Comparison of ENCODE assay signal across 14 mouse cellular contexts in genomic region chr13:92589255-92589654, GRCm38 (mm10). TPM values are rescaled to one million over a fixed set of nuclear protein-coding genes. Genes with fewer than 3 reads are reported as not detected.
DNase-seq lines count a peak whose midpoint lies in the region; ATAC-seq lines count a peak whose summit lies in the region.
"Had no signal": no experiment of that assay in that cellular context is flagged by ENCODE, and none has a peak within 500 bp of the region (broad histone marks: within the 10 kb centered on the region; RNA-seq: fewer than 3 reads in every experiment).

No protein-coding gene starts in this region.

- peak; percentile 59 for DNase-seq in adrenal gland, postnatal 10 days
- DNase-seq in adrenal gland, adult 8-10 months = no peak
- no peak for DNase-seq in hindbrain, embryonic 10.5 days (ENCODE audit: low spot score)
- DNase-seq in hindbrain, embryonic 11.5 days (ENCODE audit: low spot score) = no peak
- DNase-seq in brain, adult 2 months (ENCODE audit: low read depth, low spot score) = peak; percentile 47
- no peak for DNase-seq in right cerebral cortex, adult 2 months (ENCODE audit: low spot score in 2 of 2)
- DNase-seq in gastrocnemius, adult 8-10 months (ENCODE audit: low spot score in 2 of 2) = no peak
- DNase-seq: embryo, embryonic 11 days; thymus, postnatal 36 days had no signal

- H3K4me2 ChIP-seq in hindbrain, embryonic 11.5 days (replicated peaks; ENCODE audit: low read depth, low read length) = no peak overlapping the region
- H3K4me2 ChIP-seq in liver, embryonic 15.5 days = no peak overlapping the region

- H3K27ac ChIP-seq in hindbrain, embryonic 10.5 days = 0 out of 2 replicates have a peak overlapping the region, but pooled peaks have one; percentile 8
- no peak overlapping the region for H3K27ac ChIP-seq in hindbrain, embryonic 11.5 days (ENCODE audit: low read depth, low read length)
- peak overlapping the region; percentile 82 for H3K27ac ChIP-seq in liver, embryonic 15.5 days (replicated peaks)

- no peaks in the 10 kb centered on the region for H3K9me3 ChIP-seq in hindbrain, embryonic 10.5 days
- no peaks in the 10 kb centered on the region for H3K9me3 ChIP-seq in hindbrain, embryonic 11.5 days (ENCODE audit: control insufficient read depth, low read length)
- no peaks in the 10 kb centered on the region for H3K9me3 ChIP-seq in liver, embryonic 15.5 days (replicated peaks)
- H3K9me3 ChIP-seq: G1E had no signal

- H3K4me3 ChIP-seq in hindbrain, embryonic 10.5 days = no peak overlapping the region
- no peak overlapping the region for H3K4me3 ChIP-seq in hindbrain, embryonic 11.5 days (ENCODE audit: low read depth, low read length)
- no peak overlapping the region for H3K4me3 ChIP-seq in liver, embryonic 15.5 days (replicated peaks)

- peaks cover 29% of the 10 kb centered on the region for H3K4me1 ChIP-seq in hindbrain, embryonic 10.5 days (replicated peaks)
- H3K4me1 ChIP-seq in hindbrain, embryonic 11.5 days (replicated peaks; ENCODE audit: control insufficient read depth, insufficient read depth, low read length) = no peaks in the 10 kb centered on the region; the same call in none of the 2 replicates
- peaks cover 62% of the 10 kb centered on the region for H3K4me1 ChIP-seq in liver, embryonic 15.5 days (replicated peaks)

- no peaks in the 10 kb centered on the region for H3K27me3 ChIP-seq in hindbrain, embryonic 10.5 days (ENCODE audit: insufficient read depth, poor library complexity, severe bottlenecking)
- no peaks in the 10 kb centered on the region for H3K27me3 ChIP-seq in hindbrain, embryonic 11.5 days (ENCODE audit: control insufficient read depth, insufficient read depth, low read length)
- no peaks in the 10 kb centered on the region for H3K27me3 ChIP-seq in liver, embryonic 15.5 days

- ATAC-seq in hindbrain, embryonic 11.5 days (ENCODE audit: low FRiP score) = no peak
- no peak for ATAC-seq in liver, embryonic 15.5 days (ENCODE audit: insufficient read depth)
- ATAC-seq: hindbrain, embryonic 16.5 days had no signal

- no peaks in the 10 kb centered on the region for H3K36me3 ChIP-seq in hindbrain, embryonic 10.5 days
- no peaks in the 10 kb centered on the region for H3K36me3 ChIP-seq in hindbrain, embryonic 11.5 days (ENCODE audit: control insufficient read depth, insufficient read depth, low read length)
- H3K36me3 ChIP-seq in liver, embryonic 15.5 days (replicated peaks) = no peaks in the 10 kb centered on the region
- H3K36me3 ChIP-seq: G1E had no signal

- H3K9ac ChIP-seq in hindbrain, embryonic 11.5 days (ENCODE audit: low read depth, low read length) = no peak overlapping the region
- H3K9ac ChIP-seq in liver, embryonic 15.5 days = no peak overlapping the region

RNA-seq across cellular contexts. Expression of gene Spz1, which starts 13.3 kb away (rescaled TPM):
- not detected for total RNA-seq in adrenal gland, postnatal 10 days (2021)
- not detected for total RNA-seq in adrenal gland, adult 8-10 months (2022)
- not detected in 2 replicates for polyA plus RNA-seq in hindbrain, embryonic 10.5 days (2016; fragmentation: Nextera tagmentation; extraction: Ambion mirVana)
- not detected in 2 replicates for polyA plus RNA-seq in hindbrain, embryonic 11.5 days (2014; fragmentation: Nextera tagmentation; extraction: Ambion mirVana)
- not detected in 2 replicates for polyA plus RNA-seq in liver, embryonic 15.5 days (2015; fragmentation: Nextera tagmentation; extraction: Ambion mirVana)
- not detected for total RNA-seq in gastrocnemius, adult 8-10 months (2022)
- total RNA-seq: layer of hippocampus, postnatal 10 days had no signal
- polyA plus RNA-seq: G1E; hindbrain, embryonic 16.5 days; limb, embryonic 14.5 days had no signal

RNA-seq across cellular contexts. Expression of gene Serinc5, which starts 21.6 kb away (rescaled TPM):
- total RNA-seq in adrenal gland, postnatal 10 days (2021) = 10 to 100 TPM; 47.6 to 50.4 TPM
- total RNA-seq in adrenal gland, adult 8-10 months (2022) = 100 to 1,000 TPM in 2 of 4 experiments, 10 to 100 TPM in 2; 59.0 to 203 (median 126) TPM
- 10.6 and 13.3 TPM in 2 replicates for polyA plus RNA-seq in hindbrain, embryonic 10.5 days (2016; fragmentation: Nextera tagmentation; extraction: Ambion mirVana)
- 10.4 and 13.8 TPM in 2 replicates for polyA plus RNA-seq in hindbrain, embryonic 11.5 days (2014; fragmentation: Nextera tagmentation; extraction: Ambion mirVana)
- 17.3 and 20.1 TPM in 2 replicates for polyA plus RNA-seq in liver, embryonic 15.5 days (2015; fragmentation: Nextera tagmentation; extraction: Ambion mirVana)
- total RNA-seq in gastrocnemius, adult 8-10 months (2022) = 1 to 10 TPM; 1.8 to 3.3 (median 2.2) TPM

RNA-seq across cellular contexts. Expression of gene Zfyve16, which starts 58.6 kb away (rescaled TPM):
- 10 to 100 TPM; 18.5 to 21.5 TPM for total RNA-seq in adrenal gland, postnatal 10 days (2021)
- 10 to 100 TPM; 23.9 to 39.6 (median 30.0) TPM for total RNA-seq in adrenal gland, adult 8-10 months (2022)
- 6.9 and 9.5 TPM in 2 replicates for polyA plus RNA-seq in hindbrain, embryonic 10.5 days (2016; fragmentation: Nextera tagmentation; extraction: Ambion mirVana)
- polyA plus RNA-seq in hindbrain, embryonic 11.5 days (2014; fragmentation: Nextera tagmentation; extraction: Ambion mirVana) = 10.6 and 15.5 TPM in 2 replicates
- 1.5 and 1.6 TPM in 2 replicates for polyA plus RNA-seq in liver, embryonic 15.5 days (2015; fragmentation: Nextera tagmentation; extraction: Ambion mirVana)
- 1 to 10 TPM; 6.9 to 7.9 (median 7.1) TPM for total RNA-seq in gastrocnemius, adult 8-10 months (2022)

Comparison
In these comparisons a context has a peak if more than half of its experiments do, and no peak if none do; other contexts are left out.
1. DNase-seq: peak in adrenal gland, postnatal 10 days (single experiment) and brain, adult 2 months (single experiment); none in adrenal gland, adult 8-10 months (single experiment), hindbrain, embryonic 10.5 days (single experiment), hindbrain, embryonic 11.5 days (single experiment), right cerebral cortex, adult 2 months (0 of 2) and gastrocnemius, adult 8-10 months (0 of 2).
2. RNA of gene Serinc5, which starts 21.6 kb away (total RNA-seq): 59.0 to 203 TPM in adrenal gland, adult 8-10 months and 47.6 to 50.4 TPM in adrenal gland, postnatal 10 days; 1.8 to 3.3 TPM in gastrocnemius, adult 8-10 months; every median in the first group is over 10 times any median in the second.